Mouse (Mus musculus) adipocyte (in vitro differentiated cells): ENCODE results near the gene Det1.

Source experiments
- DNase-seq: peaks from one replicate; pipeline ENCODE4 v3.0.0-alpha.2; 2016; ENCODE audit warnings: low spot score

Det1 gene

GRCm38 (mm10) chr7:78846737-78847434 is at the start of gene Det1:
Det1 (minus strand) TSS chr7:78847263.
- DNase-seq, result peak; percentile 87

GRCm38 (mm10) chr7:78895653-78896333 is 48.7 kb upstream of the Det1 start, which contains the start of gene Aen:
Aen (plus strand) TSS chr7:78895854.
- peak; percentile 96 for DNase-seq

- DNase-seq, result no peak
Observed at GRCm38 (mm10) chr7:78895021-78895652, 48.1 kb upstream of the Det1 start.

- DNase-seq, result no peak
Observed at GRCm38 (mm10) chr7:78893917-78894316, 46.9 kb upstream of the Det1 start.

GRCm38 (mm10) chr7:78890641-78891040 is 43.6 kb upstream of the Det1 start:
- peak; percentile 84 for DNase-seq

- DNase-seq, result no peak
Observed at GRCm38 (mm10) chr7:78887431-78887842, 40.4 kb upstream of the Det1 start.

- no peak for DNase-seq
Observed at GRCm38 (mm10) chr7:78886496-78886895, 39.4 kb upstream of the Det1 start.

- no peak for DNase-seq
Observed at GRCm38 (mm10) chr7:78885404-78885803, 38.3 kb upstream of the Det1 start.

- no peak for DNase-seq
Observed at GRCm38 (mm10) chr7:78884139-78884538, 37.1 kb upstream of the Det1 start.

GRCm38 (mm10) chr7:78883726-78884060 is 36.6 kb upstream of the Det1 start:
- no peak for DNase-seq

GRCm38 (mm10) chr7:78883016-78883725 is 36.1 kb upstream of the Det1 start:
- DNase-seq, result no peak

GRCm38 (mm10) chr7:78882469-78882837 is 35.4 kb upstream of the Det1 start:
- no peak for DNase-seq

- no peak for DNase-seq
Observed at GRCm38 (mm10) chr7:78881607-78882468, 34.8 kb upstream of the Det1 start.

- no peak for DNase-seq
Observed at GRCm38 (mm10) chr7:78872831-78873230, 25.8 kb upstream of the Det1 start.

GRCm38 (mm10) chr7:78872366-78872765 is 25.3 kb upstream of the Det1 start:
- DNase-seq, result no peak

GRCm38 (mm10) chr7:78868731-78869130 is 21.7 kb upstream of the Det1 start:
- no peak for DNase-seq

- DNase-seq, result no peak
Observed at GRCm38 (mm10) chr7:78865212-78865949, 18.3 kb upstream of the Det1 start.

GRCm38 (mm10) chr7:78864446-78864802 is 17.4 kb upstream of the Det1 start:
- no peak for DNase-seq

- DNase-seq, result no peak
Observed at GRCm38 (mm10) chr7:78863796-78864445, 16.9 kb upstream of the Det1 start.

- DNase-seq, result no peak
Observed at GRCm38 (mm10) chr7:78855044-78855655, 8.1 kb upstream of the Det1 start.
